11 mouse cellular contexts compared by ENCODE assay signal in the genomic region with DNA sequence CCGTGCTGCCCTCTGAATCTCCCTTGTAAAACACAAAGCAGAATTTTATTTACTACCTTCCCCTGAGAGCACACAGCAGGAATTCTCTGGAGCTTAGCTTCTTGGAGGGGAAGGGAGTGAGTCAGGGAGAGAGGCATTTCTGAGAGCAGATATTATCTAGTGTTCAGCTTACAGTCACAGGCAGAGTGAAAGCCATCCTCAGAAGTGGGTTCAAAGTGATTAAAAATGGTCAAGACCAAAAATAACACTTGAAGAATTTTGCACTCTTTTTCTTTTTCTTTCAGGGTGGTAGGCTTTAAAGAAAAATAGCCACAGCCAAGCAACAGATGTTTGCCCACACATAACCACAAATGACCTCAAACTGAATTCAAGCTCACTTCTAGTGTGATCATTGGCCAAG.
"Had no signal": no experiment of that assay in that cellular context is flagged by ENCODE, and none has a peak within 500 bp of the region (broad histone marks: within the 10 kb centered on the region; RNA-seq: fewer than 3 reads in every experiment).

No protein-coding gene starts in this region.

- H3K4me2 ChIP-seq: liver, embryonic 11.5 days; midbrain, embryonic 13.5 days; neural tube, embryonic 15.5 days had no signal

- H3K9me3 ChIP-seq: midbrain, embryonic 13.5 days; neural tube, embryonic 15.5 days had no signal

- H3K27ac ChIP-seq: kidney, postnatal 0 days; midbrain, embryonic 13.5 days; neural tube, embryonic 15.5 days had no signal

- H3K9ac ChIP-seq: midbrain, embryonic 13.5 days; neural tube, embryonic 15.5 days had no signal

- H3K4me1 ChIP-seq: midbrain, embryonic 13.5 days; neural tube, embryonic 15.5 days had no signal

- H3K4me3 ChIP-seq: midbrain, embryonic 13.5 days; neural tube, embryonic 15.5 days had no signal

- DNase-seq: kidney, postnatal 36 days; lung, adult 2 months; lung, postnatal 36 days; right cerebral cortex, adult 18-20 months; right cerebral cortex, postnatal 25 days; thymus, postnatal 4 days had no signal

- H3K36me3 ChIP-seq: midbrain, embryonic 13.5 days; neural tube, embryonic 15.5 days had no signal

- ATAC-seq: lung, postnatal 0 days; midbrain, embryonic 13.5 days had no signal
